Mouse (Mus musculus): Measurements from ENCODE around the gene Gtsf1l.

DNA sequence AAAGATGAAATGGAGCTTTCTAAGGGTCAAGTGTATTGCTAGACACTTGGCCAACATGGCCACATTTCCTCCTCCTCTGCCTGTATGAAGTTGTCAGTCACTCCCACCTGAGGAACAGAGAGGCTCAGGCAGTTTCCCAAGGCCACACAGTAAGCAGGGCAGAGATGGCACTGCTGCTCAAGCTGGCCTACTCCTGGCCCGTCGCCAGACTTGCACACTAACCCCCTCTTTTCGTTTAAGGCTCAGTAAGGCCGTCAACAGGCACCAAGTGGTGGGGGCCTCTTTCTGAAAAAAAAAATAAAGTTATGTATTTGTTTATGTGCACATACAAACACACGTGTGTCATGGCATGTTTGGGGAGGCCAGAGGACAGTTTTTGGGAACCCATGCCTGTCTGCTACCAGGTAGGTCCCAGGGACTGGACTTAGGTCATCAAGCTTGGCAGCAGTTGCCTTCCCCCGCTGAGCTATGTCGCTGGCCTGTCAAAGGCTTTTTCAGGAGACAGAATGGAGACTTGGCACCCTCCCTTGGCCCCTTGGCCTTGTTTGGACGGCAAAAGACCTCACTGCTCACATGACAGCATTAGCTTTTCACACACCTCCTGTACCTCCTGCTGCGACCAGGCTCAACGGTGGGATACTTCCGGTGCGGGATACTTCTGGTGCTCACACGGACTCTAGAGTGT is 16.6 kb upstream of the Gtsf1l start:
- TF ChIP-seq CTCF (IDR thresholded peaks at IDR 0.05; ENCODE audit: low read depth, low read length) (no peak), GATA1 (IDR thresholded peaks at IDR 0.05; ENCODE audit: borderline replicate concordance, low read length) (no peak)

Measured in G1E (cell line).